Mouse (Mus musculus) gastrocnemius, postnatal 4 days (tissue): ENCODE measurements around the gene Ifi211. TPM values are rescaled to one million over a fixed set of nuclear protein-coding genes. Genes with fewer than 3 reads are reported as not detected.
"Not testable (repeated sequence)": the region's sequence is repeated elsewhere in the genome, so short reads cannot be mapped to it uniquely, and the experiment has no call there.

ENCODE experiments used
- DNase-seq, 2 experiments: peaks; one replicate each; pipeline ENCODE4 v3.0.0; 2021 to 2022; ENCODE audit warnings: low spot score in 2 of 2, mixed read lengths in 2 of 2
- long read RNA-seq, 2 experiments: library from polyadenylated mRNA; stranded (forward); transcript quantifications; one replicate each; pipeline ENCODE4 v2.0.0; 2021
- total RNA-seq, 2 experiments: library from RNA; stranded (reverse); gene quantifications; 2 replicates each; pipeline ENCODE4 v1.2.3; 2021

Ifi211 gene
- 1 to 10 TPM; 1.0 to 1.4 TPM for total RNA-seq
- long read RNA-seq, experiment 1, partial matches to known transcripts, result 0 of 1 reads
- long read RNA-seq, experiment 1, other reads (novel, unspliced or antisense), result 0 of 1 reads
- long read RNA-seq, experiment 2, transcript Ifi211-201 (7 exons, 1,785 nt), result major isoform, 5 of 5 reads
- long read RNA-seq, experiment 2, partial matches to known transcripts, result 0 of 5 reads
- long read RNA-seq, experiment 2, other reads (novel, unspliced or antisense), result 0 of 5 reads

GRCm38 (mm10) chr1:173912548-173913255, at the start of gene Ifi211:
TSS of gene Ifi211 (minus strand) at chr1:173913046.
- DNase-seq, result not testable (repeated sequence)

- not testable (repeated sequence) for DNase-seq
Observed at GRCm38 (mm10) chr1:173961491-173961890, 48.6 kb upstream of the Ifi211 start.

GRCm38 (mm10) chr1:173959998-173960397, 47.2 kb upstream of the Ifi211 start:
- DNase-seq, result not testable (repeated sequence)

- DNase-seq, result not testable (repeated sequence)
Observed at GRCm38 (mm10) chr1:173955839-173956527, 43.1 kb upstream of the Ifi211 start.

- no peak for DNase-seq
Observed at GRCm38 (mm10) chr1:173955071-173955796, 42.4 kb upstream of the Ifi211 start.

- DNase-seq, result no peak
Observed at GRCm38 (mm10) chr1:173953563-173953962, 40.7 kb upstream of the Ifi211 start.

GRCm38 (mm10) chr1:173949044-173949443, 36.2 kb upstream of the Ifi211 start:
- not testable (repeated sequence) for DNase-seq

GRCm38 (mm10) chr1:173942780-173943066, 29.9 kb upstream of the Ifi211 start:
- not testable (repeated sequence) for DNase-seq

- DNase-seq, result not testable (repeated sequence)
Observed at GRCm38 (mm10) chr1:173941924-173942779, 29.3 kb upstream of the Ifi211 start, which contains the start of the genes Mndal and Ifi203. TSS of gene Mndal (minus strand) at chr1:173942491. TSS of gene Ifi203 (minus strand) at chr1:173942672.

GRCm38 (mm10) chr1:173941522-173941921, 28.7 kb upstream of the Ifi211 start:
- not testable (repeated sequence) for DNase-seq

GRCm38 (mm10) chr1:173919279-173919678, 6.4 kb upstream of the Ifi211 start:
- not testable (repeated sequence) for DNase-seq

- DNase-seq, result no peak
Observed at GRCm38 (mm10) chr1:173914559-173914958, 1.7 kb upstream of the Ifi211 start.

GRCm38 (mm10) chr1:173913256-173913791, 478 bp upstream of the Ifi211 start:
- DNase-seq, result not testable (repeated sequence)

GRCm38 (mm10) chr1:173911808-173912464, 910 bp downstream of the Ifi211 start:
- no peak for DNase-seq

GRCm38 (mm10) chr1:173908390-173908789, 4.5 kb downstream of the Ifi211 start:
- DNase-seq, result not testable (repeated sequence)

GRCm38 (mm10) chr1:173905885-173906284, 7.0 kb downstream of the Ifi211 start:
- not testable (repeated sequence) for DNase-seq

GRCm38 (mm10) chr1:173889741-173890140, 23.1 kb downstream of the Ifi211 start:
- DNase-seq, result not testable (repeated sequence)

GRCm38 (mm10) chr1:173887026-173887787, 25.6 kb downstream of the Ifi211 start:
- not testable (repeated sequence) for DNase-seq
